Mouse (Mus musculus) stomach, embryonic 14.5 days (tissue): ENCODE measurements around the gene Sox5. TPM values are rescaled to one million over a fixed set of nuclear protein-coding genes. Genes with fewer than 3 reads are reported as not detected.
A peak's percentile ranks its signal among the peaks of the same experiment; 100 is the strongest.

Experiments used
- ATAC-seq: fragments of 200-750 bp; cut with Nextera tagmentation; 2 replicates; pipeline ENCODE4 v1.8.0; 2017; ENCODE audit warnings: low read depth, moderate TSS enrichment; ENCODE audit not compliant: insufficient number of reproducible peaks, insufficient read depth, low FRiP score
- H3K27ac ChIP-seq: fragments of 300-500 bp; sonication (generic); 2 replicates; pipeline ENCODE4 v1.5.1; 2014; ENCODE audit warnings: mild to moderate bottlenecking, low read length, moderate library complexity, mixed read lengths
- H3K27me3 ChIP-seq: fragments of 300-500 bp; sonication (generic); 2 replicates; pipeline ENCODE4 v1.6.1; 2014; ENCODE audit warnings: low read length, control low read depth, mixed read lengths; ENCODE audit not compliant: control insufficient read depth, insufficient read depth
- H3K36me3 ChIP-seq: fragments of 300-500 bp; sonication (generic); 2 replicates; pipeline ENCODE4 v1.6.1; 2014; ENCODE audit warnings: mild to moderate bottlenecking, control low read depth, low read length, moderate library complexity, mixed read lengths; ENCODE audit not compliant: control insufficient read depth, insufficient read depth
- H3K4me1 ChIP-seq: fragments of 300-500 bp; sonication (generic); 2 replicates; pipeline ENCODE4 v1.6.1; 2014; ENCODE audit warnings: low read length, control low read depth, mixed read lengths; ENCODE audit not compliant: control insufficient read depth, insufficient read depth
- H3K4me2 ChIP-seq: fragments of 300-500 bp; sonication (generic); replicated peaks from 2 replicates; pipeline ENCODE4 v1.6.1; 2014; ENCODE audit warnings: low read depth, low read length, control low read depth
- H3K4me3 ChIP-seq: fragments of 300-500 bp; sonication (generic); 2 replicates; pipeline ENCODE4 v1.5.1; 2014; ENCODE audit warnings: low read depth, low read length, control low read depth
- H3K9ac ChIP-seq: fragments of 300-500 bp; sonication (generic); replicated peaks from 2 replicates; pipeline ENCODE4 v1.6.1; 2014; ENCODE audit warnings: low read depth, mild to moderate bottlenecking, control low read depth, low read length, moderate library complexity, mixed read lengths
- H3K9me3 ChIP-seq: fragments of 300-500 bp; sonication (generic); 2 replicates; pipeline ENCODE4 v1.6.1; 2016; ENCODE audit warnings: low read depth, low read length, control low read depth; ENCODE audit not compliant: control insufficient read depth
- WGBS: fragments of 180-500 bp; shearing (Covaris S2); extraction: QIAGEN DNeasy Blood & Tissue Kit; methylation state at CpG from one replicate; pipeline ENCODE4 v1.1.7; 2014; 5-methylcytosine and 5-hydroxymethylcytosine counted together
- polyA plus RNA-seq: library from polyadenylated mRNA; unstranded; fragments of >200 nt; fragmentation: Nextera tagmentation; extraction: Ambion mirVana; gene quantifications from 2 replicates; pipeline ENCODE4 v1.2.1, GENCODE M21; 2014

Sox5 gene
- polyA plus RNA-seq, 1 experiment from 2014 or later: 30.3 TPM

GRCm38 (mm10) chr6:144351049-144351448 lies 430.7 kb downstream of the Sox5 start:
- Histone ChIP-seq H3K36me3 (no peaks in the 10 kb centered on the region), H3K4me3 (no peak overlapping the region), H3K4me1 (no peaks in the 10 kb centered on the region), H3K9ac (no peak overlapping the region), H3K27me3 (no peaks in the 10 kb centered on the region), H3K9me3 (no peaks in the 10 kb centered on the region), H3K27ac (no peak overlapping the region), H3K4me2 (no peak overlapping the region)
- no peak for ATAC-seq
- WGBS: 80% methylated on average over 6 of the region's 6 CpGs

GRCm38 (mm10) chr6:144343338-144343737 lies 438.4 kb downstream of the Sox5 start:
- WGBS: 63% methylated on average over 11 of the region's 11 CpGs
- no peak overlapping the region for H3K27ac ChIP-seq
- no peaks in the 10 kb centered on the region for H3K27me3 ChIP-seq
- H3K4me3 ChIP-seq: no peak overlapping the region
- peaks cover 4% of the 10 kb centered on the region; the same call in 1 of the 2 replicates for H3K9me3 ChIP-seq
- H3K4me1 ChIP-seq: no peaks in the 10 kb centered on the region
- no peaks in the 10 kb centered on the region for H3K36me3 ChIP-seq
- no peak for ATAC-seq
- H3K4me2 ChIP-seq: no peak overlapping the region
- no peak overlapping the region for H3K9ac ChIP-seq

- no peaks in the 10 kb centered on the region for H3K27me3 ChIP-seq
- H3K27ac ChIP-seq: no peak overlapping the region
- H3K9me3 ChIP-seq: peaks cover 4% of the 10 kb centered on the region; the same call in 1 of the 2 replicates
- H3K36me3 ChIP-seq: no peaks in the 10 kb centered on the region
- H3K9ac ChIP-seq: no peak overlapping the region
- ATAC-seq: no peak
- no peaks in the 10 kb centered on the region for H3K4me1 ChIP-seq
- H3K4me2 ChIP-seq: no peak overlapping the region
- WGBS: 95% methylated on average over 3 of the region's 3 CpGs
- H3K4me3 ChIP-seq: no peak overlapping the region
These were observed 442.2 kb downstream of the Sox5 start for GRCm38 (mm10) chr6:144339554-144339953.

- WGBS: 62% methylated on average over 13 of the region's 13 CpGs
- Histone ChIP-seq H3K9me3 (peaks cover 4% of the 10 kb centered on the region; the same call in 1 of the 2 replicates), H3K36me3 (no peaks in the 10 kb centered on the region), H3K4me3 (no peak overlapping the region), H3K4me2 (no peak overlapping the region), H3K9ac (no peak overlapping the region), H3K27me3 (no peaks in the 10 kb centered on the region), H3K27ac (no peak overlapping the region), H3K4me1 (no peaks in the 10 kb centered on the region)
- no peak for ATAC-seq
These were observed 442.8 kb downstream of the Sox5 start for GRCm38 (mm10) chr6:144339006-144339405.

GRCm38 (mm10) chr6:144338221-144338620 lies 443.6 kb downstream of the Sox5 start:
- ATAC-seq: no peak
- 80% methylated on average over 4 of the region's 4 CpGs for WGBS
- no peak overlapping the region for H3K4me3 ChIP-seq
- no peak overlapping the region for H3K9ac ChIP-seq
- H3K4me2 ChIP-seq: no peak overlapping the region
- peaks cover 4% of the 10 kb centered on the region; the same call in 1 of the 2 replicates for H3K9me3 ChIP-seq
- no peaks in the 10 kb centered on the region for H3K4me1 ChIP-seq
- H3K27me3 ChIP-seq: no peaks in the 10 kb centered on the region
- H3K36me3 ChIP-seq: no peaks in the 10 kb centered on the region
- no peak overlapping the region for H3K27ac ChIP-seq

GRCm38 (mm10) chr6:144337436-144337969 lies 444.3 kb downstream of the Sox5 start:
- H3K4me1 ChIP-seq: no peaks in the 10 kb centered on the region
- H3K27me3 ChIP-seq: no peaks in the 10 kb centered on the region
- WGBS: 33% methylated on average over 14 of the region's 14 CpGs
- H3K36me3 ChIP-seq: no peaks in the 10 kb centered on the region
- peaks cover 4% of the 10 kb centered on the region; the same call in 1 of the 2 replicates for H3K9me3 ChIP-seq
- ATAC-seq: no peak
- H3K4me3 ChIP-seq: no peak overlapping the region
- H3K27ac ChIP-seq: no peak overlapping the region
- no peak overlapping the region for H3K9ac ChIP-seq
- 0 out of 2 replicates have a peak overlapping the region, but pooled peaks have one; percentile 5 for H3K4me2 ChIP-seq

- H3K36me3 ChIP-seq: no peaks in the 10 kb centered on the region
- no peaks in the 10 kb centered on the region for H3K4me1 ChIP-seq
- peaks cover 4% of the 10 kb centered on the region; the same call in 1 of the 2 replicates for H3K9me3 ChIP-seq
- no peak for ATAC-seq
- H3K4me3 ChIP-seq: no peak overlapping the region
- H3K9ac ChIP-seq: no peak overlapping the region
- no peak overlapping the region for H3K27ac ChIP-seq
- 87% methylated on average over 4 of the region's 4 CpGs for WGBS
- H3K27me3 ChIP-seq: no peaks in the 10 kb centered on the region
- no peak overlapping the region for H3K4me2 ChIP-seq
These were observed 445.0 kb downstream of the Sox5 start for GRCm38 (mm10) chr6:144336789-144337188.

GRCm38 (mm10) chr6:144333146-144333545 lies 448.6 kb downstream of the Sox5 start:
- H3K4me3 ChIP-seq: no peak overlapping the region
- no peak overlapping the region for H3K9ac ChIP-seq
- no peaks in the 10 kb centered on the region for H3K9me3 ChIP-seq
- no peaks in the 10 kb centered on the region for H3K36me3 ChIP-seq
- no peaks in the 10 kb centered on the region for H3K4me1 ChIP-seq
- 87% methylated on average over 4 of the region's 4 CpGs for WGBS
- no peak overlapping the region for H3K4me2 ChIP-seq
- H3K27ac ChIP-seq: no peak overlapping the region
- H3K27me3 ChIP-seq: no peaks in the 10 kb centered on the region
- ATAC-seq: no peak

- no peaks in the 10 kb centered on the region for H3K4me1 ChIP-seq
- ATAC-seq: no peak
- no peak overlapping the region for H3K27ac ChIP-seq
- no peak overlapping the region for H3K4me2 ChIP-seq
- H3K27me3 ChIP-seq: no peaks in the 10 kb centered on the region
- no peak overlapping the region for H3K4me3 ChIP-seq
- H3K36me3 ChIP-seq: no peaks in the 10 kb centered on the region
- no peak overlapping the region for H3K9ac ChIP-seq
- H3K9me3 ChIP-seq: no peaks in the 10 kb centered on the region
- WGBS: 75% methylated on average over 4 of the region's 4 CpGs
These were observed 449.8 kb downstream of the Sox5 start for GRCm38 (mm10) chr6:144332027-144332426.
